Mouse (Mus musculus) liver, postnatal 0 days (tissue): Measurements from ENCODE around the gene Palm3.

Source experiments
- CTCF ChIP-seq: sonication (generic); IDR thresholded peaks from 2 replicates; pipeline ENCODE4 v1.5.1; 2016; ENCODE audit warnings: antibody characterized with exemption, low read depth
- EP300 ChIP-seq: IDR thresholded peaks from 2 replicates; pipeline ENCODE4 v1.6.1; 2016; ENCODE audit warnings: antibody characterized with exemption, low read depth, mild to moderate bottlenecking

- TF ChIP-seq CTCF (peak; percentile 90), EP300 (no peak)
Observed at GRCm38 (mm10) chr8:84039050-84039449, 17.8 kb downstream of the Palm3 start.
